In genomic region chr14:50829878-50830277, GRCm38 (mm10) we compare ENCODE assay signal across 34 mouse cellular contexts. TPM values are rescaled to one million over a fixed set of nuclear protein-coding genes. Genes with fewer than 3 reads are reported as not detected.
DNase-seq lines count a peak whose midpoint lies in the region; ATAC-seq and TF ChIP-seq lines count a peak whose summit lies in the region.
"Had no signal": no experiment of that assay in that cellular context is flagged by ENCODE, and none has a peak within 500 bp of the region (broad histone marks: within the 10 kb centered on the region; RNA-seq: fewer than 3 reads in every experiment).

No protein-coding gene starts in this region.

- H3K4me1 ChIP-seq in heart, embryonic 11.5 days (ENCODE audit: control insufficient read depth, insufficient read depth, low read length) = no peaks in the 10 kb centered on the region
- peaks cover 0 to 10% of the 10 kb centered on the region in 2 experiments; a peak in 3 of 4 replicates for H3K4me1 ChIP-seq in MEL (ENCODE audit: control insufficient read depth in 1 of 2, insufficient read depth in 2 of 2, low read length in 2 of 2)
- no peaks in the 10 kb centered on the region for H3K4me1 ChIP-seq in midbrain, embryonic 10.5 days
- H3K4me1 ChIP-seq: embryonic facial prominence, embryonic 13.5 days; forebrain, embryonic 10.5 days; forebrain, embryonic 15.5 days; heart, embryonic 12.5 days; limb, embryonic 13.5 days; midbrain, embryonic 12.5 days; neural tube, embryonic 15.5 days; stomach, embryonic 15.5 days had no signal

- no peak overlapping the region for H3K4me3 ChIP-seq in heart, embryonic 11.5 days (ENCODE audit: low read depth, low read length)
- H3K4me3 ChIP-seq in MEL (ENCODE audit: control insufficient read depth in 1 of 2, insufficient read depth in 1 of 2, low read depth in 2 of 2, low read length in 2 of 2) = peak overlapping the region; percentile 9 to 24; a peak in 3 of 4 replicates
- H3K4me3 ChIP-seq in midbrain, embryonic 10.5 days = no peak overlapping the region
- H3K4me3 ChIP-seq: embryonic facial prominence, embryonic 13.5 days; forebrain, embryonic 10.5 days; forebrain, embryonic 15.5 days; heart, embryonic 12.5 days; limb, embryonic 13.5 days; midbrain, embryonic 12.5 days; neural tube, embryonic 15.5 days; stomach, embryonic 15.5 days had no signal

- no peaks in the 10 kb centered on the region for H3K9me3 ChIP-seq in heart, embryonic 11.5 days (replicated peaks; ENCODE audit: control insufficient read depth, low read length)
- no peaks in the 10 kb centered on the region for H3K9me3 ChIP-seq in MEL (replicated peaks; ENCODE audit: insufficient read depth, low read length)
- H3K9me3 ChIP-seq in midbrain, embryonic 10.5 days (replicated peaks) = no peaks in the 10 kb centered on the region
- H3K9me3 ChIP-seq: embryonic facial prominence, embryonic 13.5 days; forebrain, embryonic 10.5 days; forebrain, embryonic 15.5 days; heart, embryonic 12.5 days; limb, embryonic 13.5 days; midbrain, embryonic 12.5 days; neural tube, embryonic 15.5 days; stomach, embryonic 15.5 days had no signal

- no peak for TF ChIP-seq CTCF in MEL (IDR thresholded peaks at IDR 0.05 in 2 of 3, conservative IDR thresholded peaks at IDR 0.05 in 1 of 3; ENCODE audit: control insufficient read depth in 1 of 3, insufficient read depth in 1 of 3, low read depth in 2 of 3, low read length in 3 of 3, poor library complexity in 1 of 3, severe bottlenecking in 1 of 3)

- no peaks in the 10 kb centered on the region for H3K79me2 ChIP-seq in MEL (ENCODE audit: control insufficient read depth, insufficient read depth, low read length, poor library complexity)

- TF ChIP-seq POLR2A in MEL (IDR thresholded peaks at IDR 0.05; ENCODE audit: control insufficient read depth in 1 of 2, insufficient read depth in 1 of 2, low read depth in 1 of 2, low read length in 2 of 2, poor library complexity in 1 of 2) = peak in 1 of 2 experiments; percentile 45; a peak in 1 of 4 replicates

- H3K27me3 ChIP-seq in heart, embryonic 11.5 days (ENCODE audit: control insufficient read depth, insufficient read depth, low read length) = no peaks in the 10 kb centered on the region
- no peaks in the 10 kb centered on the region for H3K27me3 ChIP-seq in MEL (ENCODE audit: control insufficient read depth in 1 of 2, insufficient read depth in 2 of 2, low read length in 2 of 2)
- no peaks in the 10 kb centered on the region for H3K27me3 ChIP-seq in midbrain, embryonic 10.5 days (ENCODE audit: low read depth, poor library complexity, severe bottlenecking)
- H3K27me3 ChIP-seq: embryonic facial prominence, embryonic 13.5 days; forebrain, embryonic 15.5 days; heart, embryonic 12.5 days; limb, embryonic 13.5 days; midbrain, embryonic 12.5 days; neural tube, embryonic 15.5 days; stomach, embryonic 15.5 days had no signal

- DNase-seq in heart, adult 11 months = peak; percentile 97
- peak; percentile 70 for DNase-seq in MEL (ENCODE audit: low read depth, low spot score)
- peak; percentile 13 to 16 for DNase-seq in monocyte, adult 2 months (ENCODE audit: low read depth in 1 of 2, low spot score in 2 of 2)
- DNase-seq in midbrain, embryonic 10.5 days (ENCODE audit: low spot score) = no peak
- DNase-seq in kidney, postnatal 4 days = no peak
- no peak for DNase-seq in retina, embryonic 14.5 days (ENCODE audit: low spot score)
- DNase-seq: adrenal gland, adult 8-10 months; cerebellum, adult 11-12 months; cerebellum, adult 9-11 months; kidney, adult 9 months; kidney, postnatal 14 days; thymus, postnatal 14 days had no signal

- WGBS in heart, embryonic 11.5 days (ENCODE audit: insufficient replicate concordance) = 66% methylated on average over 3 of the region's 3 CpGs
- 87% methylated on average over 3 of the region's 3 CpGs for WGBS in midbrain, embryonic 10.5 days

- TF ChIP-seq RAD21 in MEL (IDR thresholded peaks at IDR 0.05; ENCODE audit: low read depth, low read length) = no peak

- H3K27ac ChIP-seq in heart, embryonic 11.5 days (ENCODE audit: low read depth, low read length) = no peak overlapping the region
- H3K27ac ChIP-seq in MEL (ENCODE audit: control insufficient read depth, low read depth, low read length) = peak overlapping the region; percentile 19; the same call in 1 of the 2 replicates
- no peak overlapping the region for H3K27ac ChIP-seq in midbrain, embryonic 10.5 days (replicated peaks)
- H3K27ac ChIP-seq: embryonic facial prominence, embryonic 13.5 days; forebrain, embryonic 10.5 days; forebrain, embryonic 15.5 days; hindbrain, embryonic 14.5 days; limb, embryonic 13.5 days; midbrain, embryonic 12.5 days; neural tube, embryonic 15.5 days; stomach, embryonic 15.5 days had no signal

- H3K9ac ChIP-seq in heart, embryonic 11.5 days (ENCODE audit: low read depth, low read length) = no peak overlapping the region
- H3K9ac ChIP-seq in MEL (ENCODE audit: control insufficient read depth, low read depth, low read length, poor library complexity, severe bottlenecking) = peak overlapping the region; percentile 60
- H3K9ac ChIP-seq: embryonic facial prominence, embryonic 13.5 days; forebrain, embryonic 15.5 days; heart, embryonic 12.5 days; hindbrain, embryonic 14.5 days; limb, embryonic 13.5 days; midbrain, embryonic 12.5 days; neural tube, embryonic 15.5 days; stomach, embryonic 15.5 days had no signal

- ATAC-seq in heart, embryonic 11.5 days (replicated peaks; ENCODE audit: insufficient number of reproducible peaks, low FRiP score, low TSS enrichment) = no peak
- peak; percentile 17 for ATAC-seq in common myeloid progenitor, adult 5-6 weeks (replicated peaks; ENCODE audit: low read depth, poor library complexity, severe bottlenecking)
- ATAC-seq: forebrain, embryonic 15.5 days; intestine, postnatal 0 days had no signal

- H3K36me3 ChIP-seq in heart, embryonic 11.5 days (ENCODE audit: control insufficient read depth, insufficient read depth, low read length) = 0 out of 2 replicates have a peak, but pooled peaks cover 4% of the 10 kb centered on the region
- peaks cover 0 to 7% of the 10 kb centered on the region in 2 experiments; a peak in 2 of 4 replicates for H3K36me3 ChIP-seq in MEL (ENCODE audit: control insufficient read depth in 1 of 2, insufficient read depth in 2 of 2, low read length in 2 of 2)
- no peaks in the 10 kb centered on the region for H3K36me3 ChIP-seq in midbrain, embryonic 10.5 days
- H3K36me3 ChIP-seq: forebrain, embryonic 15.5 days; midbrain, embryonic 12.5 days; neural tube, embryonic 15.5 days; stomach, embryonic 15.5 days had no signal

- TF ChIP-seq EP300 in MEL (IDR thresholded peaks at IDR 0.05; ENCODE audit: low read depth in 1 of 2, low read length in 2 of 2) = peak; percentile 9 to 25; a peak in 1 of 4 replicates

- H3K4me2 ChIP-seq in heart, embryonic 11.5 days = no peak overlapping the region
- H3K4me2 ChIP-seq: embryonic facial prominence, embryonic 13.5 days; forebrain, embryonic 15.5 days; heart, embryonic 12.5 days; hindbrain, embryonic 14.5 days; limb, embryonic 13.5 days; liver, embryonic 11.5 days; midbrain, embryonic 12.5 days; neural tube, embryonic 15.5 days; stomach, embryonic 15.5 days had no signal

TF ChIP-seq in MEL, 35 proteins besides CTCF, POLR2A, EP300 and RAD21 (continues in another document):
- TF ChIP-seq MAX (IDR thresholded peaks at IDR 0.05; ENCODE audit: low read length) (no peak), KAT2A (conservative IDR thresholded peaks at IDR 0.05; ENCODE audit: low read depth, low read length) (no peak), ZKSCAN1 (IDR thresholded peaks at IDR 0.05; ENCODE audit: low read depth, low read length) (no peak), USF1 (IDR thresholded peaks at IDR 0.05; ENCODE audit: low read depth, low read length) (no peak), TBP (IDR thresholded peaks at IDR 0.05; ENCODE audit: low read depth, low read length) (peak; percentile 41; the same call in 1 of the 2 replicates), E2F4 (IDR thresholded peaks at IDR 0.05; ENCODE audit: borderline replicate concordance, low read depth, low read length) (no peak), NELFE (IDR thresholded peaks at IDR 0.05; ENCODE audit: low read depth, low read length) (peak; percentile 50; the same call in 1 of the 2 replicates), POLR2AphosphoS5 (IDR thresholded peaks at IDR 0.05; ENCODE audit: borderline replicate concordance, low read depth, low read length) (no peak), ETS1 (IDR thresholded peaks at IDR 0.05; ENCODE audit: low read depth, low read length) (0 out of 2 replicates have a peak, but pooled peaks have one; percentile 17)

RNA-seq across cellular contexts. Expression of gene Parp2, which starts 22.2 kb away (rescaled TPM):
- 45.2 and 48.5 TPM in 2 replicates for polyA plus RNA-seq in heart, embryonic 11.5 days (2014; fragmentation: Nextera tagmentation; extraction: Ambion mirVana)
- 65.6 and 81.1 TPM in 2 replicates for total RNA-seq in MEL (2012; rRNA removed)
- polyA plus RNA-seq in MEL (2012; ENCODE audit: insufficient read depth in 1 of 2, insufficient read length in 2 of 2, low read depth in 1 of 2, low replicate concordance in 2 of 2, missing spikeins in 1 of 2) = 10 to 100 TPM in 1 of 2 experiments, not detected in 1; 83.2 TPM
- 79.1 and 92.3 TPM in 2 replicates for total RNA-seq in common myeloid progenitor, adult 5-6 weeks (2017)
- polyA plus RNA-seq in midbrain, embryonic 10.5 days (2016; fragmentation: Nextera tagmentation; extraction: Ambion mirVana) = 70.3 and 74.5 TPM in 2 replicates

RNA-seq across cellular contexts. Expression of gene Ccnb1ip1, which starts 22.3 kb away (rescaled TPM):
- not detected in 2 replicates for polyA plus RNA-seq in heart, embryonic 11.5 days (2014; fragmentation: Nextera tagmentation; extraction: Ambion mirVana)
- total RNA-seq in MEL (2012; rRNA removed) = 23.3 and 28.3 TPM in 2 replicates
- 10 to 100 TPM in 1 of 2 experiments, not detected in 1; 27.6 TPM for polyA plus RNA-seq in MEL (2012; ENCODE audit: insufficient read depth in 1 of 2, insufficient read length in 2 of 2, low read depth in 1 of 2, low replicate concordance in 2 of 2, missing spikeins in 1 of 2)
- not detected in 2 replicates for total RNA-seq in common myeloid progenitor, adult 5-6 weeks (2017)
- not detected in 2 replicates for polyA plus RNA-seq in midbrain, embryonic 10.5 days (2016; fragmentation: Nextera tagmentation; extraction: Ambion mirVana)
- total RNA-seq: adrenal gland, postnatal 4 days; gastrocnemius, adult 8-10 months; hematopoietic stem cell, adult 5-6 weeks; layer of hippocampus, adult 18-20 months; left cerebral cortex, postnatal 36 days had no signal
- polyA plus RNA-seq: embryonic facial prominence, embryonic 13.5 days; forebrain, embryonic 10.5 days; heart, embryonic 12.5 days; heart, postnatal 0 days; hindbrain, embryonic 14.5 days; intestine, postnatal 0 days; limb, embryonic 13.5 days; liver, embryonic 11.5 days; liver, embryonic 16.5 days; lung, embryonic 16.5 days; midbrain, embryonic 12.5 days; neural tube, embryonic 15.5 days; stomach, embryonic 15.5 days; urinary bladder, adult 2 months had no signal

RNA-seq across cellular contexts. Expression of gene Tep1, which starts 40.5 kb away (rescaled TPM):
- polyA plus RNA-seq in heart, embryonic 11.5 days (2014; fragmentation: Nextera tagmentation; extraction: Ambion mirVana) = 4.4 and 6.5 TPM in 2 replicates
- total RNA-seq in MEL (2012; rRNA removed) = 19.5 and 36.8 TPM in 2 replicates
- polyA plus RNA-seq in MEL (2012; ENCODE audit: insufficient read depth in 1 of 2, insufficient read length in 2 of 2, low read depth in 1 of 2, low replicate concordance in 2 of 2, missing spikeins in 1 of 2) = 10 to 100 TPM in 1 of 2 experiments, not detected in 1; 13.7 TPM
- 12.7 and 19.3 TPM in 2 replicates for total RNA-seq in common myeloid progenitor, adult 5-6 weeks (2017)
- 3.9 and 5.0 TPM in 2 replicates for polyA plus RNA-seq in midbrain, embryonic 10.5 days (2016; fragmentation: Nextera tagmentation; extraction: Ambion mirVana)

RNA-seq across cellular contexts. Expression of gene Ttc5, which starts 44.6 kb away (rescaled TPM):
- 51.7 and 55.8 TPM in 2 replicates for polyA plus RNA-seq in heart, embryonic 11.5 days (2014; fragmentation: Nextera tagmentation; extraction: Ambion mirVana)
- total RNA-seq in MEL (2012; rRNA removed) = 22.7 and 24.2 TPM in 2 replicates
- polyA plus RNA-seq in MEL (2012; ENCODE audit: insufficient read depth in 1 of 2, insufficient read length in 2 of 2, low read depth in 1 of 2, low replicate concordance in 2 of 2, missing spikeins in 1 of 2) = 10 to 100 TPM in 1 of 2 experiments, not detected in 1; 28.1 TPM
- total RNA-seq in common myeloid progenitor, adult 5-6 weeks (2017) = 34.8 and 38.3 TPM in 2 replicates
- polyA plus RNA-seq in midbrain, embryonic 10.5 days (2016; fragmentation: Nextera tagmentation; extraction: Ambion mirVana) = 116 and 127 TPM in 2 replicates

Comparison
In these comparisons a context has a peak if more than half of its experiments do, and no peak if none do; other contexts are left out.
1. DNase-seq: peak in heart, adult 11 months (single experiment), MEL (single experiment) and monocyte, adult 2 months (2 of 2); none in midbrain, embryonic 10.5 days (single experiment), kidney, postnatal 4 days (0 of 2) and retina, embryonic 14.5 days (single experiment).
2. H3K4me3 ChIP-seq: peak in MEL (2 of 2); none in heart, embryonic 11.5 days (single experiment) and midbrain, embryonic 10.5 days (single experiment).